Mouse (Mus musculus): ENCODE results near the gene Umad1. TPM values are rescaled to one million over a fixed set of nuclear protein-coding genes. Genes with fewer than 3 reads are reported as not detected.

Umad1 gene
- total and polyA plus RNA-seq, 3 experiments: 7.6 to 17.5 (median 10.0) TPM

DNA sequence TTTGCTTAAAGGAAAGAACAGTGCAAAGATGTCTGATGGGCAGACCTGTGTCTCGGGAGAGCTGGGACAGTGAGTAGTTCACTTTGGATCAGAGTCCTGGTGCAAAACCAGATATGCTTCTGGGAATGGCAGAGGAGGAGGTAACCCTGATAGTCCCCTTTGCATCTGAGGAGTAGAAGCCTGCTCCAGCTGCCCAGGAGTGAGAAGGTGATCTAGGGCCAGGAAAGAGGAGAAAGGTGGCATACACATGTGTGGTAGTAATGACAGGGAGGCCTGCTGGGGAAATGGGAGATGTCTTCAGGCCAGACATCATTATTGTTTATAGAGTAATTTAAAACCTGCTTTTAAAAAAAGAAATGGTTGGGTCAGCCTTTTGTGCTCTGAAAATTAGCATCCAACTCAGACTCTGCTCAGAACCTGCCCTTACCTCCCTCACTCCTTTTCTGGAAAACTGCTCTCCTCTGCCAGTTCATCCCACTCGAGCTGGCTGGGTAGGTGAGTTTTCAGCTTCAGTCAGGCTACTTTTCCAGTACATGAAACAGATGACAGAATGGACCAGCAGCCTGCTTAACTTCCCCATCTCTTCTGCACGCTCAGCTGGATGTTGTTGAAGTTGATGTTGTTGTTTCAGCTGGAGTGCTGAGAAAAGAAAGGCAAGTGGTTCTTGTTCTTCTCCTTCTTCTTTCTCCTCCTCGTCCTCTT lies 160.5 kb downstream of the Umad1 start:
- TF ChIP-seq CHD2 (IDR thresholded peaks at IDR 0.05; ENCODE audit: low read length) (no peak), SIN3A (IDR thresholded peaks at IDR 0.05; ENCODE audit: low read length) (no peak), CTCF (conservative IDR thresholded peaks at IDR 0.05 in 1 of 2, IDR thresholded peaks at IDR 0.05 in 1 of 2; ENCODE audit: low read depth in 2 of 2, low read length in 2 of 2) (no peak), GABPA (IDR thresholded peaks at IDR 0.05; ENCODE audit: insufficient replicate concordance, low read depth, low read length) (no peak), TCF12 (IDR thresholded peaks at IDR 0.05; ENCODE audit: low read depth, low read length) (no peak), EP300 (IDR thresholded peaks at IDR 0.05; ENCODE audit: low read length) (no peak), ELF1 (IDR thresholded peaks at IDR 0.05; ENCODE audit: low read depth, low read length) (no peak), MAZ (IDR thresholded peaks at IDR 0.05; ENCODE audit: low read depth, low read length) (no peak), PAX5 (IDR thresholded peaks at IDR 0.05; ENCODE audit: low read length) (no peak), UBTF (IDR thresholded peaks at IDR 0.05; ENCODE audit: low read depth, low read length) (no peak), NRF1 (IDR thresholded peaks at IDR 0.05; ENCODE audit: low read depth, low read length) (no peak), USF2 (conservative IDR thresholded peaks at IDR 0.05; ENCODE audit: low read depth, low read length) (no peak), TBP (conservative IDR thresholded peaks at IDR 0.05; ENCODE audit: low read depth, low read length) (no peak), MAFK (IDR thresholded peaks at IDR 0.05; ENCODE audit: insufficient replicate concordance, low read length) (no peak), KAT2A (IDR thresholded peaks at IDR 0.05; ENCODE audit: insufficient replicate concordance, low read length) (no peak), JUN (IDR thresholded peaks at IDR 0.05; ENCODE audit: insufficient read depth, low read depth, low read length) (no peak), JUND (conservative IDR thresholded peaks at IDR 0.05; ENCODE audit: low read depth, low read length) (no peak), POLR2A (IDR thresholded peaks at IDR 0.05; ENCODE audit: low read depth, low read length) (no peak)
- Histone ChIP-seq H3K4me1 (ENCODE audit: control insufficient read depth in 1 of 2, insufficient read depth in 2 of 2) (peaks cover 9 to 36% of the 10 kb centered on the region in 2 experiments; a peak in 3 of 4 replicates), H3K27ac (ENCODE audit: insufficient read depth, low read depth) (no peak overlapping the region), H3K27me3 (replicated peaks) (no peaks in the 10 kb centered on the region), H3K4me2 (ENCODE audit: insufficient read depth, low read depth, poor library complexity, severe bottlenecking) (no peak overlapping the region), H3K79me2 (replicated peaks; ENCODE audit: control insufficient read depth, extremely low read depth, insufficient read depth, poor library complexity, severe bottlenecking) (no peaks in the 10 kb centered on the region), H3K4me3 (replicated peaks in 1 of 3; ENCODE audit: low read depth in 2 of 3, low read length in 2 of 3, poor library complexity in 1 of 3) (no peak overlapping the region), H3K9me3 (replicated peaks; ENCODE audit: low read length) (no peaks in the 10 kb centered on the region), H3K36me3 (replicated peaks in 1 of 2; ENCODE audit: control insufficient read depth in 1 of 2, insufficient read depth in 1 of 2, low read length in 1 of 2) (no peaks in the 10 kb centered on the region), H3K9ac (ENCODE audit: insufficient read depth, low read depth) (no peak overlapping the region)
- in situ Hi-C loops (cut with MboI; ENCODE audit: low pct_ligation_motif_present, low pct_unique_long_range_greater_than_20kb, low sequenced_read_pairs): no loop called here
- dilution Hi-C loops (cut with MboI; ENCODE audit: extremely low pct_ligation_motif_present, extremely low pct_unique_long_range_greater_than_20kb, low sequenced_read_pairs): no loop called here
- peak; percentile 15 for DNase-seq (ENCODE audit: extremely low read depth)

DNA sequence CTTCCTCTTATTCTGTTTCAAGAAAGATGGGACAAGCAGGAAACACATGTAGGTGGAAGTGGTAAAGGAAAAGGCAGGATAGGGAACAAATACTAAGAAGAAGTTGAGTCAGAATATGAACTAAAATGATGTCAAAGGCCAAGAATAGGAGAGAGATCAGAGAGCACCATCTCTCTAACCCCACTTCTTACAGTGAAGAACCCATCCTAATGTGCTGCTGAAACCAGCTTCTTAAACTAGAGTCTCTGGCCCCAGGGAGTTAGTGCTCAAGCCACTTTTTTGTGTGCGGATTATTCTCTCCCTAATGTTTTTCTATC lies 161.1 kb downstream of the Umad1 start:
- Histone ChIP-seq H3K4me1 (ENCODE audit: control insufficient read depth in 1 of 2, insufficient read depth in 2 of 2) (peaks cover 9 to 36% of the 10 kb centered on the region in 2 experiments; a peak in 3 of 4 replicates), H3K9me3 (replicated peaks; ENCODE audit: low read length) (no peaks in the 10 kb centered on the region), H3K79me2 (replicated peaks; ENCODE audit: control insufficient read depth, extremely low read depth, insufficient read depth, poor library complexity, severe bottlenecking) (no peaks in the 10 kb centered on the region), H3K27me3 (replicated peaks) (no peaks in the 10 kb centered on the region), H3K4me2 (ENCODE audit: insufficient read depth, low read depth, poor library complexity, severe bottlenecking) (no peak overlapping the region), H3K27ac (ENCODE audit: insufficient read depth, low read depth) (no peak overlapping the region), H3K36me3 (replicated peaks in 1 of 2; ENCODE audit: control insufficient read depth in 1 of 2, insufficient read depth in 1 of 2, low read length in 1 of 2) (no peaks in the 10 kb centered on the region), H3K4me3 (replicated peaks in 1 of 3; ENCODE audit: low read depth in 2 of 3, low read length in 2 of 3, poor library complexity in 1 of 3) (no peak overlapping the region), H3K9ac (ENCODE audit: insufficient read depth, low read depth) (no peak overlapping the region)
- no peak for DNase-seq (ENCODE audit: extremely low read depth)
- dilution Hi-C loops (cut with MboI; ENCODE audit: extremely low pct_ligation_motif_present, extremely low pct_unique_long_range_greater_than_20kb, low sequenced_read_pairs) (no loop called here), in situ Hi-C loops (cut with MboI; ENCODE audit: low pct_ligation_motif_present, low pct_unique_long_range_greater_than_20kb, low sequenced_read_pairs) (no loop called here)
- TF ChIP-seq SMC3 (IDR thresholded peaks at IDR 0.05; ENCODE audit: low read depth, low read length): no peak
- TF ChIP-seq ELF1 (IDR thresholded peaks at IDR 0.05; ENCODE audit: low read depth, low read length): no peak
- peak; percentile 59 for TF ChIP-seq JUN (IDR thresholded peaks at IDR 0.05; ENCODE audit: insufficient read depth, low read depth, low read length)
- TF ChIP-seq JUND (conservative IDR thresholded peaks at IDR 0.05; ENCODE audit: low read depth, low read length): peak; percentile 54; the same call in 1 of the 2 replicates
- no peak for TF ChIP-seq UBTF (IDR thresholded peaks at IDR 0.05; ENCODE audit: low read depth, low read length)
- no peak for TF ChIP-seq NRF1 (IDR thresholded peaks at IDR 0.05; ENCODE audit: low read depth, low read length)
- TF ChIP-seq SIN3A (IDR thresholded peaks at IDR 0.05; ENCODE audit: low read length): no peak
- no peak for TF ChIP-seq ZKSCAN1 (IDR thresholded peaks at IDR 0.05; ENCODE audit: borderline replicate concordance, low read depth, low read length)
- TF ChIP-seq BHLHE40 (IDR thresholded peaks at IDR 0.05; ENCODE audit: low read depth, low read length): no peak
- TF ChIP-seq CHD2 (IDR thresholded peaks at IDR 0.05; ENCODE audit: low read length): no peak
- TF ChIP-seq USF1 (IDR thresholded peaks at IDR 0.05; ENCODE audit: low read depth, low read length): no peak
- TF ChIP-seq EP300 (IDR thresholded peaks at IDR 0.05; ENCODE audit: low read length): peak; percentile 70
- TF ChIP-seq CTCF (conservative IDR thresholded peaks at IDR 0.05 in 1 of 2, IDR thresholded peaks at IDR 0.05 in 1 of 2; ENCODE audit: low read depth in 2 of 2, low read length in 2 of 2): no peak
- TF ChIP-seq IRF4 (IDR thresholded peaks at IDR 0.05; ENCODE audit: low read depth, low read length): peak; percentile 72
- TF ChIP-seq RAD21 (IDR thresholded peaks at IDR 0.05; ENCODE audit: low read depth, low read length): no peak
- no peak for TF ChIP-seq MAZ (IDR thresholded peaks at IDR 0.05; ENCODE audit: low read depth, low read length)
- no peak for TF ChIP-seq HCFC1 (IDR thresholded peaks at IDR 0.05; ENCODE audit: low read depth, low read length)
- no peak for TF ChIP-seq ZNF384 (IDR thresholded peaks at IDR 0.05; ENCODE audit: low read depth, low read length)
- no peak for TF ChIP-seq PAX5 (IDR thresholded peaks at IDR 0.05; ENCODE audit: low read length)
- TF ChIP-seq POLR2AphosphoS2 (IDR thresholded peaks at IDR 0.05; ENCODE audit: low read depth, low read length): no peak
- no peak for TF ChIP-seq E2F4 (IDR thresholded peaks at IDR 0.05; ENCODE audit: insufficient replicate concordance, low read depth, low read length)
- no peak for TF ChIP-seq ZC3H11A (IDR thresholded peaks at IDR 0.05; ENCODE audit: low read depth, low read length)
- no peak for TF ChIP-seq MAFK (IDR thresholded peaks at IDR 0.05; ENCODE audit: insufficient replicate concordance, low read length)
- no peak for TF ChIP-seq TCF12 (IDR thresholded peaks at IDR 0.05; ENCODE audit: low read depth, low read length)
- TF ChIP-seq USF2 (conservative IDR thresholded peaks at IDR 0.05; ENCODE audit: low read depth, low read length): no peak
- no peak for TF ChIP-seq TBP (conservative IDR thresholded peaks at IDR 0.05; ENCODE audit: low read depth, low read length)

Data from CH12.LX (cell line).